Mouse (Mus musculus) ES-Bruce4 (cell line): ENCODE measurements at regions not wholly inside any gene's neighbourhood (a gene's known extent, or its start where the extent isn't known, plus 50 kb on each side); places are given as distances from the start of the nearest gene placed in this dataset.

Experiments used
- H3K27ac ChIP-seq: 2 replicates; pipeline ENCODE4 v1.5.1; 2012; ENCODE audit warnings: low read length, inconsistent platforms; ENCODE audit not compliant: insufficient read depth
- H3K27me3 ChIP-seq: 2 replicates; pipeline ENCODE4 v1.6.1; 2012; ENCODE audit warnings: mild to moderate bottlenecking, low read length, inconsistent platforms; ENCODE audit not compliant: control insufficient read depth, poor library complexity, insufficient read depth, severe bottlenecking
- H3K36me3 ChIP-seq: 2 replicates; pipeline ENCODE4 v1.6.1; 2012; ENCODE audit warnings: inconsistent platforms, mild to moderate bottlenecking, low read length, moderate library complexity; ENCODE audit not compliant: control insufficient read depth, poor library complexity, insufficient read depth, severe bottlenecking
- H3K4me1 ChIP-seq: one replicate; pipeline ENCODE4 v1.8.1; 2011; ENCODE audit warnings: low read length; ENCODE audit not compliant: control insufficient read depth, insufficient read depth
- H3K4me3 ChIP-seq: 2 replicates; pipeline ENCODE4 v1.5.1; 2011; ENCODE audit warnings: low read depth, mild to moderate bottlenecking, low read length
- H3K9ac ChIP-seq: 2 replicates; pipeline ENCODE4 v1.6.1; 2012; ENCODE audit warnings: low read depth, mild to moderate bottlenecking, inconsistent platforms; ENCODE audit not compliant: poor library complexity, severe bottlenecking
- H3K9me3 ChIP-seq: replicated peaks from 2 replicates; pipeline ENCODE4 v1.6.1; 2012; ENCODE audit warnings: mild to moderate bottlenecking, low read length, inconsistent platforms; ENCODE audit not compliant: control insufficient read depth, poor library complexity, insufficient read depth, severe bottlenecking
- CTCF ChIP-seq: IDR thresholded peaks from one replicate; pipeline ENCODE4 v1.8.1; 2011; ENCODE audit warnings: low read depth, low read length
- EP300 ChIP-seq: IDR thresholded peaks from 2 replicates; pipeline ENCODE4 v1.6.1; 2011; ENCODE audit warnings: low read depth, low read length; ENCODE audit not compliant: insufficient read depth
- POLR2A ChIP-seq: IDR thresholded peaks from one replicate; pipeline ENCODE4 v1.8.1; 2011; ENCODE audit warnings: low read length; ENCODE audit not compliant: insufficient read depth

- Histone ChIP-seq H3K36me3 (no peaks in the 10 kb centered on the region), H3K9me3 (no peaks in the 10 kb centered on the region), H3K27me3 (no peaks in the 10 kb centered on the region), H3K9ac (no peak overlapping the region), H3K4me3 (no peak overlapping the region), H3K27ac (no peak overlapping the region), H3K4me1 (no peaks in the 10 kb centered on the region)
- TF ChIP-seq EP300 (no peak), POLR2A (no peak), CTCF (no peak)
These were observed 59.8 kb downstream of the Sox3 start for GRCm38 (mm10) chrX:60833456-60833855.

GRCm38 (mm10) chrX:60831330-60832027 lies 61.8 kb downstream of the Sox3 start:
- Histone ChIP-seq H3K9me3 (no peaks in the 10 kb centered on the region), H3K4me1 (no peaks in the 10 kb centered on the region), H3K27ac (no peak overlapping the region), H3K27me3 (no peaks in the 10 kb centered on the region), H3K9ac (no peak overlapping the region), H3K36me3 (no peaks in the 10 kb centered on the region), H3K4me3 (no peak overlapping the region)
- no peak for TF ChIP-seq POLR2A
- no peak for TF ChIP-seq EP300
- no peak for TF ChIP-seq CTCF

GRCm38 (mm10) chrX:60825181-60826080 lies 67.8 kb downstream of the Sox3 start:
- no peaks in the 10 kb centered on the region for H3K4me1 ChIP-seq
- H3K27ac ChIP-seq, result no peak overlapping the region
- TF ChIP-seq CTCF (no peak), EP300 (no peak), POLR2A (no peak)
- no peaks in the 10 kb centered on the region for H3K27me3 ChIP-seq
- H3K4me3 ChIP-seq, result no peak overlapping the region
- H3K9ac ChIP-seq, result no peak overlapping the region
- no peaks in the 10 kb centered on the region for H3K36me3 ChIP-seq
- no peaks in the 10 kb centered on the region for H3K9me3 ChIP-seq

DNA sequence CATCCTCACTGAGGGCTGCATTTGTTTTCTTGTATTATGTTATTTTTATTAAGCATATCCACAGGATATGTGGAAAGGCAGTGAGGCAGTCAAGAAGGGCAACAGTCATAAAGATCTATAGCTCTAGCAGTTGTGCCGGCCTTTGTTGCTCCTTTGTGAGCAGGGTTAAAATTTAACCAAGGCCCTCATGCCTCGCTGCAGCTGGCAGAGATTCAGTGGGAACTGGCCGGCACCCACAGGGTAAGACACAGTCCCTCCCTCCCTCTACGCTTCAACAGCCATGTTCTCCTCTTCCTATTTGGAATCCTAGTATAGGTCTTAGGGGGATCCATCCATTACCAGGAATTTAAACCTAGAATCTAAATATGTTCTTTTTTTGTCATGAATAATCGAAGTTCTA lies 94.7 kb downstream of the Sox3 start:
- H3K9ac ChIP-seq, result no peak overlapping the region
- no peak overlapping the region for H3K27ac ChIP-seq
- no peaks in the 10 kb centered on the region for H3K9me3 ChIP-seq
- no peaks in the 10 kb centered on the region for H3K4me1 ChIP-seq
- no peaks in the 10 kb centered on the region for H3K27me3 ChIP-seq
- TF ChIP-seq CTCF (no peak), POLR2A (no peak), EP300 (no peak)
- no peaks in the 10 kb centered on the region for H3K36me3 ChIP-seq
- H3K4me3 ChIP-seq, result no peak overlapping the region

DNA sequence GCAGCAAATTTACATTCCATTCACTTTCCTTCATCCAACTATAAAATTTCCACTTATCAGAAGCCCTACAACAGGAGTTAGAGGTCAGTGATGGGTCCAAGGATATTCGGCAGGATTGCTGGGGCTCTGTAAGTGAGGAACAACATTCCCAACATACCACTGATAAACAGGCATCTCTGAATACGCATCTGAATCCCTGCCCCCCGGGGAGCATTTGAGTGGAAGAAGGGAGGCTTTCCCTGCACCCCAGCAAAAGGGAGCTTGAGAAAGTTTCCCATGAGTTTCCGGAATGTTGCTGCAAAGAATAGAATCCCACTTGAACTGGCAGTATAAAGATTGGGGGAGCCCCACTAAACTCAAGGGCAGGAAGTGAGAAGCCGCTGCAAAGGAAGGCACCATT lies 112.5 kb downstream of the Sox3 start:
- no peak overlapping the region for H3K4me3 ChIP-seq
- no peaks in the 10 kb centered on the region for H3K36me3 ChIP-seq
- no peaks in the 10 kb centered on the region for H3K4me1 ChIP-seq
- no peak overlapping the region for H3K27ac ChIP-seq
- H3K9me3 ChIP-seq, result no peaks in the 10 kb centered on the region
- no peaks in the 10 kb centered on the region for H3K27me3 ChIP-seq
- H3K9ac ChIP-seq, result no peak overlapping the region
- TF ChIP-seq EP300 (no peak), POLR2A (no peak), CTCF (no peak)

- Histone ChIP-seq H3K9me3 (no peaks in the 10 kb centered on the region), H3K36me3 (no peaks in the 10 kb centered on the region), H3K27me3 (no peaks in the 10 kb centered on the region), H3K4me3 (no peak overlapping the region), H3K27ac (no peak overlapping the region), H3K9ac (no peak overlapping the region), H3K4me1 (no peaks in the 10 kb centered on the region)
- TF ChIP-seq EP300 (no peak), POLR2A (no peak), CTCF (no peak)
These were observed 113.1 kb downstream of the Sox3 start for GRCm38 (mm10) chrX:60780161-60780560.
